Mouse (Mus musculus) stomach, postnatal 0 days (tissue): Measurements from ENCODE around the gene Oaf. TPM values are rescaled to one million over a fixed set of nuclear protein-coding genes. Genes with fewer than 3 reads are reported as not detected.
A peak's percentile ranks its signal among the peaks of the same experiment; 100 is the strongest.

Source experiments
- ATAC-seq: fragments of 200-750 bp; cut with Nextera tagmentation; 2 replicates; pipeline ENCODE4 v1.8.0; 2017; ENCODE audit not compliant: low FRiP score, low TSS enrichment
- DNase-seq: peaks from one replicate; pipeline ENCODE4 v3.0.0-alpha.2; 2016; ENCODE audit warnings: low spot score
- H3K27ac ChIP-seq: fragments of 300-500 bp; sonication (generic); replicated peaks from 2 replicates; pipeline ENCODE4 v1.5.1; 2014; ENCODE audit warnings: mild to moderate bottlenecking, control low read depth
- H3K27me3 ChIP-seq: fragments of 300-500 bp; sonication (generic); 2 replicates; pipeline ENCODE4 v1.6.1; 2014; ENCODE audit warnings: low read length; ENCODE audit not compliant: control insufficient read depth, insufficient read depth
- H3K36me3 ChIP-seq: fragments of 300-500 bp; sonication (generic); 2 replicates; pipeline ENCODE4 v1.6.1; 2014; ENCODE audit warnings: low read length, mixed read lengths; ENCODE audit not compliant: control insufficient read depth, insufficient read depth
- H3K4me1 ChIP-seq: fragments of 300-500 bp; sonication (generic); replicated peaks from 2 replicates; pipeline ENCODE4 v1.6.1; 2014; ENCODE audit warnings: antibody characterized with exemption; ENCODE audit not compliant: control insufficient read depth, insufficient read depth
- H3K4me2 ChIP-seq: fragments of 300-500 bp; sonication (generic); replicated peaks from 2 replicates; pipeline ENCODE4 v1.6.1; 2014; ENCODE audit warnings: low read depth, mild to moderate bottlenecking, control low read depth, moderate library complexity
- H3K4me3 ChIP-seq: fragments of 300-500 bp; sonication (generic); 2 replicates; pipeline ENCODE4 v1.5.1; 2014; ENCODE audit warnings: low read depth, low read length, control low read depth
- H3K9ac ChIP-seq: fragments of 300-500 bp; sonication (generic); 2 replicates; pipeline ENCODE4 v1.6.1; 2014; ENCODE audit warnings: mild to moderate bottlenecking, low read length, control low read depth, mixed read lengths
- H3K9me3 ChIP-seq: fragments of 300-500 bp; sonication (generic); 2 replicates; pipeline ENCODE4 v1.6.1; 2016; ENCODE audit warnings: low read length; ENCODE audit not compliant: control insufficient read depth
- CTCF ChIP-seq: IDR thresholded peaks from 2 replicates; pipeline ENCODE4 v1.5.1; 2016; ENCODE audit warnings: antibody characterized with exemption, low read depth, mild to moderate bottlenecking, moderate library complexity
- EP300 ChIP-seq: optimal IDR thresholded peaks from 2 replicates; pipeline ENCODE3; 2016; ENCODE audit warnings: antibody characterized with exemption
- WGBS: fragments of 180-500 bp; shearing (Covaris S2); extraction: QIAGEN DNeasy Blood & Tissue Kit; methylation state at CpG from one replicate; pipeline ENCODE4 v1.1.7; 2014; 5-methylcytosine and 5-hydroxymethylcytosine counted together
- polyA plus RNA-seq: library from polyadenylated mRNA; unstranded; fragments of >200 nt; fragmentation: Nextera tagmentation; extraction: Ambion mirVana; gene quantifications from 2 replicates; pipeline ENCODE4 v1.2.1, GENCODE M21; 2015

Oaf gene
- polyA plus RNA-seq, 1 experiment from 2014 or later = 31.9 TPM

GRCm38 (mm10) chr9:43232286-43232685 lies 7.4 kb downstream of the Oaf start:
- H3K4me2 ChIP-seq = 0 out of 2 replicates have a peak overlapping the region, but pooled peaks have one; percentile 23
- H3K27me3 ChIP-seq = no peaks in the 10 kb centered on the region
- H3K27ac ChIP-seq = peak overlapping the region; percentile 88
- WGBS = 8% methylated on average over 5 of the region's 5 CpGs
- H3K4me3 ChIP-seq = no peak overlapping the region
- no peak for DNase-seq
- no peak for TF ChIP-seq CTCF
- TF ChIP-seq EP300 = no peak
- no peaks in the 10 kb centered on the region for H3K9me3 ChIP-seq
- no peaks in the 10 kb centered on the region for H3K36me3 ChIP-seq
- H3K9ac ChIP-seq = peak overlapping the region; percentile 27; the same call in 1 of the 2 replicates
- H3K4me1 ChIP-seq = peaks cover 19% of the 10 kb centered on the region
- no peak for ATAC-seq

- H3K27ac ChIP-seq = peak overlapping the region; percentile 88
- peak; percentile 45 for DNase-seq
- 39% methylated on average over 4 of the region's 4 CpGs for WGBS
- H3K9ac ChIP-seq = peak overlapping the region; percentile 27; the same call in 1 of the 2 replicates
- H3K4me1 ChIP-seq = peaks cover 15% of the 10 kb centered on the region; the same call in 1 of the 2 replicates
- no peaks in the 10 kb centered on the region for H3K27me3 ChIP-seq
- no peaks in the 10 kb centered on the region for H3K9me3 ChIP-seq
- H3K36me3 ChIP-seq = no peaks in the 10 kb centered on the region
- no peak overlapping the region for H3K4me3 ChIP-seq
- H3K4me2 ChIP-seq = peak overlapping the region; percentile 23; the same call in 1 of the 2 replicates
- peak; percentile 76 for ATAC-seq
- TF ChIP-seq CTCF (no peak), EP300 (no peak)
Observed at GRCm38 (mm10) chr9:43231805-43232204, 7.9 kb downstream of the Oaf start.

GRCm38 (mm10) chr9:43230886-43231285 lies 8.8 kb downstream of the Oaf start:
- Histone ChIP-seq H3K36me3 (no peaks in the 10 kb centered on the region), H3K27me3 (no peaks in the 10 kb centered on the region), H3K27ac (peak overlapping the region; percentile 88), H3K4me1 (peaks cover 13% of the 10 kb centered on the region; the same call in 1 of the 2 replicates), H3K4me3 (no peak overlapping the region), H3K4me2 (no peak overlapping the region; the same call in 1 of the 2 replicates), H3K9me3 (no peaks in the 10 kb centered on the region), H3K9ac (no peak overlapping the region; the same call in 1 of the 2 replicates)
- no peak for TF ChIP-seq CTCF
- TF ChIP-seq EP300 = no peak
- 26% methylated on average over 4 of the region's 4 CpGs for WGBS
- DNase-seq = no peak
- ATAC-seq = no peak; the same call in 1 of the 2 replicates

- no peak for TF ChIP-seq CTCF
- no peak for TF ChIP-seq EP300
- H3K9ac ChIP-seq = no peak overlapping the region
- peaks cover 16% of the 10 kb centered on the region; the same call in 1 of the 2 replicates for H3K4me1 ChIP-seq
- no peaks in the 10 kb centered on the region for H3K36me3 ChIP-seq
- 76% methylated on average over 7 of the region's 7 CpGs for WGBS
- DNase-seq (no peak), ATAC-seq (no peak)
- H3K27ac ChIP-seq = no peak overlapping the region
- no peak overlapping the region for H3K4me2 ChIP-seq
- H3K4me3 ChIP-seq = no peak overlapping the region
- no peaks in the 10 kb centered on the region for H3K9me3 ChIP-seq
- no peaks in the 10 kb centered on the region for H3K27me3 ChIP-seq
Observed at GRCm38 (mm10) chr9:43229962-43230361, 9.7 kb downstream of the Oaf start.

- no peak for ATAC-seq
- Histone ChIP-seq H3K27ac (no peak overlapping the region), H3K9ac (no peak overlapping the region), H3K4me2 (no peak overlapping the region), H3K9me3 (no peaks in the 10 kb centered on the region), H3K36me3 (no peaks in the 10 kb centered on the region), H3K4me1 (peaks cover 16% of the 10 kb centered on the region; the same call in 1 of the 2 replicates), H3K4me3 (no peak overlapping the region), H3K27me3 (no peaks in the 10 kb centered on the region)
- no peak for TF ChIP-seq EP300
- no peak for TF ChIP-seq CTCF
- DNase-seq = no peak
- WGBS = 93% methylated on average over 10 of the region's 10 CpGs
Observed at GRCm38 (mm10) chr9:43229398-43229895, 10.3 kb downstream of the Oaf start.

GRCm38 (mm10) chr9:43228745-43229144 lies 11.0 kb downstream of the Oaf start:
- H3K27me3 ChIP-seq = no peaks in the 10 kb centered on the region
- H3K27ac ChIP-seq = no peak overlapping the region; the same call in 1 of the 2 replicates
- H3K9ac ChIP-seq = no peak overlapping the region
- H3K4me3 ChIP-seq = no peak overlapping the region
- ATAC-seq = no peak
- H3K9me3 ChIP-seq = no peaks in the 10 kb centered on the region
- H3K4me1 ChIP-seq = peaks cover 16% of the 10 kb centered on the region; the same call in 1 of the 2 replicates
- H3K4me2 ChIP-seq = no peak overlapping the region
- no peak for DNase-seq
- no peaks in the 10 kb centered on the region; the same call in 1 of the 2 replicates for H3K36me3 ChIP-seq
- 89% methylated on average over 2 of the region's 2 CpGs for WGBS
- TF ChIP-seq CTCF = no peak
- no peak for TF ChIP-seq EP300
